ENCODE assay signal across 20 mouse cellular contexts in genomic region chr13:30760374-30761090, GRCm38 (mm10). TPM values are rescaled to one million over a fixed set of nuclear protein-coding genes. Genes with fewer than 3 reads are reported as not detected.
DNase-seq lines count a peak whose midpoint lies in the region; ATAC-seq and TF ChIP-seq lines count a peak whose summit lies in the region.
"Had no signal": no experiment of that assay in that cellular context is flagged by ENCODE, and none has a peak within 500 bp of the region (broad histone marks: within the 10 kb centered on the region; RNA-seq: fewer than 3 reads in every experiment).

No protein-coding gene starts in this region.

- no peaks in the 10 kb centered on the region for H3K9me3 ChIP-seq in limb, embryonic 11.5 days (ENCODE audit: control insufficient read depth, low read length)
- no peaks in the 10 kb centered on the region for H3K9me3 ChIP-seq in limb, embryonic 10.5 days (replicated peaks)
- H3K9me3 ChIP-seq: forebrain, embryonic 12.5 days; liver, embryonic 12.5 days; lung, embryonic 15.5 days had no signal

- intact Hi-C loops in left cerebral cortex, adult 2 months (cut with DNase I), result no loop called here

- no peak overlapping the region for H3K9ac ChIP-seq in limb, embryonic 11.5 days (ENCODE audit: low read length)
- H3K9ac ChIP-seq: forebrain, embryonic 12.5 days; liver, embryonic 12.5 days; lung, embryonic 15.5 days had no signal

- peak; percentile 9 for DNase-seq in limb, embryonic 11.5 days (ENCODE audit: low spot score)
- no peak for DNase-seq in limb, embryonic 10.5 days (ENCODE audit: low spot score)
- DNase-seq in NIH3T3 (ENCODE audit: low read depth), result peak; percentile 53
- peak; percentile 53 to 58 for DNase-seq in thymus, postnatal 36 days
- no peak for DNase-seq in kidney, postnatal 4 days
- no peak for DNase-seq in left cerebral cortex, adult 2 months (ENCODE audit: extremely low spot score in 1 of 2, low spot score in 2 of 2)
- DNase-seq: cerebellum, postnatal 10 days; gastrocnemius, postnatal 36 days; kidney, adult 8-10 months; kidney, postnatal 36 days; left cerebral cortex, postnatal 4 days; midbrain, embryonic 14.5 days had no signal

- H3K27ac ChIP-seq in limb, embryonic 11.5 days (replicated peaks; ENCODE audit: low read depth, low read length), result no peak overlapping the region
- H3K27ac ChIP-seq in limb, embryonic 10.5 days, result no peak overlapping the region
- H3K27ac ChIP-seq in left cerebral cortex, adult 2 months, result no peak overlapping the region
- H3K27ac ChIP-seq: forebrain, embryonic 12.5 days; hindbrain, postnatal 0 days; liver, embryonic 12.5 days; lung, embryonic 15.5 days; stomach, postnatal 0 days had no signal

- no peak for TF ChIP-seq CTCF in left cerebral cortex, adult 2 months (IDR thresholded peaks at IDR 0.05)

- H3ac ChIP-seq in myocyte (ENCODE audit: control insufficient read depth, insufficient read length), result no peak overlapping the region

- no peak overlapping the region for H3K4me3 ChIP-seq in limb, embryonic 11.5 days (ENCODE audit: low read depth, low read length)
- no peak overlapping the region for H3K4me3 ChIP-seq in limb, embryonic 10.5 days
- no peak overlapping the region for H3K4me3 ChIP-seq in myocyte
- no peak overlapping the region for H3K4me3 ChIP-seq in left cerebral cortex, adult 2 months
- H3K4me3 ChIP-seq: forebrain, embryonic 12.5 days; liver, embryonic 12.5 days; lung, embryonic 15.5 days had no signal

- H3K79me2 ChIP-seq in myocyte (ENCODE audit: control insufficient read depth, insufficient read depth), result no peaks in the 10 kb centered on the region

- 76% methylated on average over 3 of the region's 3 CpGs for WGBS in limb, embryonic 11.5 days
- WGBS in limb, embryonic 10.5 days, result 79% methylated on average over 3 of the region's 3 CpGs

- H3K27me3 ChIP-seq in limb, embryonic 11.5 days (ENCODE audit: control insufficient read depth, insufficient read depth, low read length), result no peaks in the 10 kb centered on the region
- no peaks in the 10 kb centered on the region for H3K27me3 ChIP-seq in limb, embryonic 10.5 days (ENCODE audit: low read depth, poor library complexity, severe bottlenecking)
- peaks cover 9% of the 10 kb centered on the region for H3K27me3 ChIP-seq in myocyte (ENCODE audit: control insufficient read depth, insufficient read depth, insufficient read length)
- H3K27me3 ChIP-seq: forebrain, embryonic 12.5 days; liver, embryonic 12.5 days; lung, embryonic 15.5 days had no signal

- no peaks in the 10 kb centered on the region for H3K36me3 ChIP-seq in limb, embryonic 11.5 days (ENCODE audit: control insufficient read depth, insufficient read depth, low read length)
- no peaks in the 10 kb centered on the region for H3K36me3 ChIP-seq in limb, embryonic 10.5 days
- H3K36me3 ChIP-seq in myocyte (ENCODE audit: control insufficient read depth, insufficient read depth), result no peaks in the 10 kb centered on the region
- H3K36me3 ChIP-seq: forebrain, embryonic 12.5 days; liver, embryonic 12.5 days; lung, embryonic 15.5 days had no signal

- H3K4me2 ChIP-seq in limb, embryonic 11.5 days (ENCODE audit: low read depth, severe bottlenecking), result no peak overlapping the region
- H3K4me2 ChIP-seq in myocyte (ENCODE audit: low read depth), result no peak overlapping the region
- H3K4me2 ChIP-seq: forebrain, embryonic 12.5 days; heart, embryonic 11.5 days; liver, embryonic 12.5 days; lung, embryonic 15.5 days had no signal

- no peak for ATAC-seq in limb, embryonic 11.5 days (ENCODE audit: insufficient number of reproducible peaks, low FRiP score, low TSS enrichment, low read depth)
- ATAC-seq in megakaryocyte progenitor cell, adult 5-6 weeks (replicated peaks; ENCODE audit: poor library complexity), result no peak
- ATAC-seq: hindbrain, postnatal 0 days; liver, embryonic 12.5 days had no signal

- H3K4me1 ChIP-seq in limb, embryonic 11.5 days (ENCODE audit: control insufficient read depth, insufficient read depth, low read length), result no peaks in the 10 kb centered on the region
- no peaks in the 10 kb centered on the region for H3K4me1 ChIP-seq in limb, embryonic 10.5 days
- H3K4me1 ChIP-seq: forebrain, embryonic 12.5 days; liver, embryonic 12.5 days had no signal

- TF ChIP-seq POLR2A in myocyte (IDR thresholded peaks at IDR 0.05; ENCODE audit: insufficient read length, low read depth), result no peak

TF ChIP-seq in myocyte, 11 proteins besides CTCF, POLR2A, EP300 and RAD21:
- TF ChIP-seq MYOD1 (IDR thresholded peaks at IDR 0.05; ENCODE audit: control insufficient read depth in 1 of 3, insufficient read length in 2 of 3, low read depth in 2 of 3), result peak in 2 of 3 experiments; percentile 52
- no peak for TF ChIP-seq MAX (IDR thresholded peaks at IDR 0.05; ENCODE audit: low read depth)
- no peak for TF ChIP-seq MYOG (IDR thresholded peaks at IDR 0.05; ENCODE audit: control insufficient read depth in 1 of 3, insufficient read depth in 1 of 3, insufficient read length in 2 of 3, low read depth in 2 of 3)
- TF ChIP-seq TCF12 (IDR thresholded peaks at IDR 0.05; ENCODE audit: insufficient read depth, poor library complexity, severe bottlenecking), result no peak
- no peak for TF ChIP-seq E2F4 (IDR thresholded peaks at IDR 0.05; ENCODE audit: insufficient read depth)
- TF ChIP-seq CEBPB (IDR thresholded peaks at IDR 0.05; ENCODE audit: insufficient read depth, poor library complexity, severe bottlenecking), result no peak
- TF ChIP-seq SRF (IDR thresholded peaks at IDR 0.05; ENCODE audit: control insufficient read depth, insufficient read length, low read depth), result no peak
- TF ChIP-seq TCF3 (IDR thresholded peaks at IDR 0.05; ENCODE audit: insufficient read length, low read depth), result no peak
- TF ChIP-seq POLR2AphosphoS2 (IDR thresholded peaks at IDR 0.05; ENCODE audit: insufficient read length, low read depth), result no peak
- TF ChIP-seq REST (IDR thresholded peaks at IDR 0.05; ENCODE audit: insufficient read depth, insufficient read length), result no peak
- peak; percentile 86 for TF ChIP-seq USF1 (IDR thresholded peaks at IDR 0.05; ENCODE audit: low read depth)

RNA-seq across cellular contexts. Expression of gene Irf4, which starts 11.5 kb away (rescaled TPM):
- polyA plus RNA-seq in limb, embryonic 11.5 days (2014; fragmentation: Nextera tagmentation; extraction: Ambion mirVana), result not detected in 2 replicates
- not detected in 2 replicates for polyA plus RNA-seq in limb, embryonic 10.5 days (2016; fragmentation: Nextera tagmentation; extraction: Ambion mirVana)
- polyA plus RNA-seq in myocyte (2012; fragmentation: generic; extraction: Trizol), result 0.01 TPM
- under 1 TPM; 0.32 to 0.58 TPM for total RNA-seq in left cerebral cortex, adult 2 months (2021)
- 0.05 and 0.47 TPM in 2 replicates for total RNA-seq in megakaryocyte progenitor cell, adult 5-6 weeks (2015)
- total RNA-seq in megakaryocyte progenitor cell, adult 5-6 weeks (2017), result 0.07 and 0.29 TPM in 2 replicates
- total RNA-seq: hindbrain, postnatal 0 days had no signal
- polyA plus RNA-seq: liver, embryonic 12.5 days had no signal

Comparison
In these comparisons a context has a peak if more than half of its experiments do, and no peak if none do; other contexts are left out.
1. DNase-seq: peak in limb, embryonic 11.5 days (single experiment), NIH3T3 (single experiment) and thymus, postnatal 36 days (2 of 2); none in limb, embryonic 10.5 days (single experiment), kidney, postnatal 4 days (0 of 2) and left cerebral cortex, adult 2 months (0 of 2).